Mouse (Mus musculus) spleen, adult 2 months (tissue): ENCODE data around the gene Pde4d. TPM values are rescaled to one million over a fixed set of nuclear protein-coding genes. Genes with fewer than 3 reads are reported as not detected.

Experiments
- DNase-seq, 2 experiments: peaks; one replicate each; pipeline versions ENCODE4 v3.0.0 to v3.0.0-alpha.2; 2012 to 2021; ENCODE audit warnings: low spot score in 2 of 2, low read depth in 1 of 2
- H3K27ac ChIP-seq: fragments of 200-500 bp; 2 replicates; pipeline ENCODE4 v1.5.1; 2012; ENCODE audit warnings: low read length, inconsistent platforms; ENCODE audit not compliant: insufficient read depth
- H3K27me3 ChIP-seq: fragments of 200-500 bp; 2 replicates; pipeline ENCODE4 v1.6.1; 2012; ENCODE audit warnings: mild to moderate bottlenecking, moderate library complexity, low read length, inconsistent platforms; ENCODE audit not compliant: control insufficient read depth, insufficient read depth
- H3K36me3 ChIP-seq: fragments of 200-500 bp; 2 replicates; pipeline ENCODE4 v1.6.1; 2012; ENCODE audit warnings: mild to moderate bottlenecking, low read length, inconsistent platforms; ENCODE audit not compliant: control insufficient read depth, insufficient read depth
- H3K4me1 ChIP-seq: fragments of 200-500 bp; 2 replicates; pipeline ENCODE4 v1.6.1; 2011; ENCODE audit warnings: inconsistent platforms; ENCODE audit not compliant: control insufficient read depth, insufficient read depth, insufficient read length
- H3K4me3 ChIP-seq: fragments of 200-500 bp; 2 replicates; pipeline ENCODE4 v1.5.1; 2011; ENCODE audit warnings: mild to moderate bottlenecking, inconsistent platforms; ENCODE audit not compliant: insufficient read depth, insufficient read length; ENCODE audit errors: extremely low read depth
- CTCF ChIP-seq: fragments of 200-500 bp; IDR thresholded peaks from 2 replicates; pipeline ENCODE4 v1.5.1; 2011; ENCODE audit warnings: mild to moderate bottlenecking, inconsistent platforms; ENCODE audit not compliant: insufficient read depth, insufficient read length, insufficient replicate concordance; ENCODE audit errors: extremely low read depth
- POLR2A ChIP-seq: fragments of 200-500 bp; IDR thresholded peaks from 2 replicates; pipeline ENCODE4 v1.6.1; 2011; ENCODE audit warnings: low read depth, low read length, inconsistent platforms
- WGBS: fragments of 180-500 bp; shearing (Covaris S2); methylation state at CpG from one replicate; pipeline ENCODE4 v1.1.7; 2018; 5-methylcytosine and 5-hydroxymethylcytosine counted together
- polyA plus RNA-seq: library from polyadenylated mRNA; depleted of rRNA; stranded (reverse); fragments of >200 nt; gene quantifications from 2 replicates; pipeline ENCODE4 v1.2.3, GENCODE M21; 2012

The Pde4d gene
- polyA plus RNA-seq, 1 experiment = 4.8 TPM

- Histone ChIP-seq H3K36me3 (no peaks in the 10 kb centered on the region), H3K4me3 (no peak overlapping the region), H3K27me3 (no peaks in the 10 kb centered on the region), H3K4me1 (peaks cover 2% of the 10 kb centered on the region; the same call in 1 of the 2 replicates), H3K27ac (no peak overlapping the region)
- TF ChIP-seq CTCF (no peak), POLR2A (no peak)
- WGBS = 61% methylated on average over 12 of the region's 12 CpGs
- DNase-seq = no peak
Observed at GRCm38 (mm10) chr13:109922782-109923181, 1473.0 kb downstream of the Pde4d start.

- H3K4me1 ChIP-seq = peaks cover 2% of the 10 kb centered on the region; the same call in 1 of the 2 replicates
- no peak for DNase-seq
- TF ChIP-seq CTCF (no peak), POLR2A (no peak)
- H3K27me3 ChIP-seq = no peaks in the 10 kb centered on the region
- no peaks in the 10 kb centered on the region for H3K36me3 ChIP-seq
- WGBS = 91% methylated on average over 15 of the region's 15 CpGs
- no peak overlapping the region for H3K4me3 ChIP-seq
- no peak overlapping the region for H3K27ac ChIP-seq
Observed at GRCm38 (mm10) chr13:109924771-109925170, 1475.0 kb downstream of the Pde4d start.

GRCm38 (mm10) chr13:109926277-109926920 lies 1476.7 kb downstream of the Pde4d start:
- TF ChIP-seq POLR2A (no peak), CTCF (no peak)
- Histone ChIP-seq H3K27me3 (no peaks in the 10 kb centered on the region), H3K36me3 (no peaks in the 10 kb centered on the region)

GRCm38 (mm10) chr13:109927782-109928181 lies 1478.0 kb downstream of the Pde4d start:
- Histone ChIP-seq H3K4me3 (no peak overlapping the region), H3K4me1 (peaks cover 2% of the 10 kb centered on the region; the same call in 1 of the 2 replicates), H3K27me3 (no peaks in the 10 kb centered on the region), H3K36me3 (no peaks in the 10 kb centered on the region), H3K27ac (no peak overlapping the region)
- 72% methylated on average over 2 of the region's 2 CpGs for WGBS
- no peak for TF ChIP-seq POLR2A
- no peak for TF ChIP-seq CTCF
- DNase-seq = no peak

More at GRCm38 (mm10) chr13:109926277-109926920, 1476.7 kb downstream of the Pde4d start:
- 23% methylated on average over 15 of the region's 15 CpGs for WGBS
- no peak overlapping the region for H3K27ac ChIP-seq
- DNase-seq = peak in 1 of 2 experiments; percentile 20
- H3K4me3 ChIP-seq = peak overlapping the region; percentile 6; the same call in 1 of the 2 replicates
- peaks cover 2% of the 10 kb centered on the region; the same call in 1 of the 2 replicates for H3K4me1 ChIP-seq

- 60% methylated on average over 13 of the region's 13 CpGs for WGBS
- no peaks in the 10 kb centered on the region for H3K27me3 ChIP-seq
- H3K4me1 ChIP-seq = no peaks in the 10 kb centered on the region
- no peak overlapping the region for H3K27ac ChIP-seq
- H3K36me3 ChIP-seq = peaks cover 3% of the 10 kb centered on the region; the same call in 1 of the 2 replicates
- H3K4me3 ChIP-seq = no peak overlapping the region
- no peak for DNase-seq
- TF ChIP-seq CTCF (no peak), POLR2A (no peak)
Observed at GRCm38 (mm10) chr13:109932688-109933087, 1482.9 kb downstream of the Pde4d start.

- DNase-seq = no peak
- TF ChIP-seq CTCF (no peak), POLR2A (no peak)
- Histone ChIP-seq H3K27me3 (no peaks in the 10 kb centered on the region), H3K4me3 (no peak overlapping the region), H3K27ac (no peak overlapping the region), H3K4me1 (no peaks in the 10 kb centered on the region), H3K36me3 (peaks cover 3% of the 10 kb centered on the region)
- 91% methylated on average over 7 of the region's 7 CpGs for WGBS
Observed at GRCm38 (mm10) chr13:109933554-109933953, 1483.8 kb downstream of the Pde4d start.

- Histone ChIP-seq H3K4me1 (no peaks in the 10 kb centered on the region), H3K27ac (no peak overlapping the region), H3K27me3 (no peaks in the 10 kb centered on the region), H3K4me3 (no peak overlapping the region), H3K36me3 (peaks cover 5% of the 10 kb centered on the region)
- no peak for TF ChIP-seq POLR2A
- no peak for TF ChIP-seq CTCF
- no peak for DNase-seq
- 94% methylated on average over 5 of the region's 5 CpGs for WGBS
Observed at GRCm38 (mm10) chr13:109936866-109937265, 1487.1 kb downstream of the Pde4d start.
